Mouse (Mus musculus): ENCODE results near the gene Sprr2h. TPM values are rescaled to one million over a fixed set of nuclear protein-coding genes. Genes with fewer than 3 reads are reported as not detected.

Gene Sprr2h
- total RNA-seq (2015) (not detected in 2 replicates), total RNA-seq (2017) (not detected in 2 replicates)

DNA sequence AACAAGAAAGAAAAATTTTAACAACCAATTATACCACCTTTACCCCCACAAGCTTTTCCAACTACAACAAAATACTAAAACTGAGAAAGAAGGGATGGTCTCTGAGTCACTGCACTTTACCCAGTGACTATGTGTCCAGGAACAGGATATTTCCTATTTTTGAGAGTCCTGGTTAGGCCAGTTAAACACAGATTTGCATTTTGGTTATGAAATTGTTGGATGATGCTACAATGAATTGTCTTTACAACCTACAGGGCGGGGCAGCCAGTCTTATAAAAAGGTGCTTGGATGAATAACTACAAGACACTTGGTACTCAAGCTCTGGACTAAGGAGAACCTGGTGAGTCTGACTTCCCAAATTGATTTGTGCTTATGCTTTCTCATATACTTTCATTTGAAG, at the start of gene Sprr2h:
TSS of gene Sprr2h (plus strand) at position 301 of the 400 bp plus-strand sequence.
- ATAC-seq (ENCODE audit: poor library complexity, severe bottlenecking), result no peak

DNA sequence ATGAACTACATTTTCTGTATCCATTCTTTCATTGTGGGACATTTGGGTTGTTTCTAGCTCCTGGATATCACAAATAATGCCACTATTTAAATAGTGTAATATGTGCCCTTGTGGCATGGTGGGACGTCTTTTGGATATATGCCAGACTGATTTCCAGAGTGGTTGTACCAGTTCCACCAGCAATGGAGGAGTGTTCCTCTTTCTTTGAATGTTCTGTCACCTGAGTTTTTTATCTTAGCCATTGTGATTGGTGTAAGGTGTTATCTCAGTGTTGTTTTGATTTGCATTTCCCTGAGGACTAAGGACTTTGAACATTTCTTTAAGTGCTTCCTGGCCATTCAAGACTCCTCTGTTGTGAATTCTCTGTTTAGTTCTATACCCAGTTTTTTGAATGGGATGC, 49.2 kb upstream of the Sprr2h start:
- no peak for ATAC-seq (ENCODE audit: poor library complexity, severe bottlenecking)

DNA sequence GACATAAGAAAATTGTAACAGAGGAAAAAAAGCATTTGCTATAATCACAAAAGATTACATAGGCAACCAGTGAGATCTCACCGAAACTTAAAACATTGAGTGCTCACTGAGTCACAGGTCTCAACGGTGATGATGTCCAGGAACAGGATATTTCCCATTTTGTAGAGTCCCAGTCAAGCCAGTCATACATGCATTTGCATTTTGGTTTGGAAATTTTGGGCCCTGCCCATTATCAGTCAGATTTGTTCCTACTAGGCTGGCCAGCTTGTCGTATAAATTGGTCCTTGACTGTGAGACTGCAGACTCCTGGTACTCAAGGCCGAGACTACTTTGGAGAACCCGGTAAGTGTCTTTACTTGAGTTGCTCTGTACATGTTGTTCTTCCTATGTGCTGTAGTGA, 46.6 kb upstream of the Sprr2h start, which contains the start of gene Sprr2d:
TSS of gene Sprr2d (plus strand) at position 301 of the 400 bp plus-strand sequence.
- no peak for ATAC-seq (ENCODE audit: poor library complexity, severe bottlenecking)

DNA sequence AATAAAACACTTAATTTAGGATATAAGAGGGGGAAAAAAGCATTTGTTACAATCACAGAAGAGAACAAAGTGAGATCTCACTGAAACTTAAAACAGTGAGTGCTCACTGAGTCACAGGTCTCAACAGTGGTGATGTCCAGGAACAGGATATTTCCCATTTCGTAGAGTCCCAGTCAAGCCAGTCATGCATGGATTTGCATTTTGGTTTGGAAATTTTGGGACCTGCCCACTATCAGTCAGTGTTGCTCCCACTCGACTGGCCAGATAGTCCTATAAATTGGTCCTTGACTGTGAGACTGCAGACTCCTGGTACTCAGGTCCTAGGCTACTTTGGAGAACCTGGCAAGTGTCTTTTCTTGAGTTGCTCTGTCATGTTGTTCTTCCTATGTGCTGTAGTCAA, 33.6 kb upstream of the Sprr2h start, which contains the start of gene Sprr2e:
TSS of gene Sprr2e (plus strand) at position 301 of the 400 bp plus-strand sequence.
- no peak for ATAC-seq (ENCODE audit: poor library complexity, severe bottlenecking)

DNA sequence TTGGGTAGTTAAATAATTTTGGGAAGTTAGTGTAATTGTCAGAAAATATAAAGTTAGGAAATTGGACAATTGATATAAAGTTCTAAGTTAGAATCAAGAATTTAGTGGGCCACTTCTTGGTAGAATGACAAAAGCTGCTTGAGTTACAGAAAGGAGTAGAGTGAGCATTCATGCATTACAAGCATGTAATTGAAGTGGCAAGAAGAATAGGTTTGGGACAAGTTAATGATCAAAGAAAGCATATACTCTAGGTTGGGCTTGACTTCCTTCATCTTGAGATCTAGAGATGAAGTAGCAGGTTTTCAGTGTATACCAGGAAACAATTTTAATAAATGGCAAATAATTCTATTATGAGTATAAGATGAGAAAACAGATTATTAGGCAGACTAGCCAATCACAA, 23.9 kb upstream of the Sprr2h start:
- ATAC-seq (ENCODE audit: poor library complexity, severe bottlenecking), result no peak

DNA sequence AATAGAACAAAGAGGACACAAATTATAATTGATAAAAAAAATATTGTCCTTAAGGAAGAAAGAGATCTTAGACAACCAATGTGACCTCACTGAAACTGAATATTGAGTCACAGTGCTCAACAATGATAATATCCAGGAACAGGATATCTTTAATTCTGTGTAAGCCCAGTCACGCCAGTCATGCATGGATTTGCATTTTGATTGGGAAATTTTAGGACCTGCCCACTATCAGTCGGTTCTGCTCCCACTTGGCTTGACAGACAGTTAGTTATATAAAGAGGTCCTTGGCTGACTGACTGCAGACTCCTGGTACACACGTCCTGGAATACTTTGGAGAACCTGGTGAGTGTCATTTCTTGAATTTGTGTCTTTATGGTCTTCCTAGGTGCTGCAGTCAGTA, 20.6 kb upstream of the Sprr2h start, which contains the start of gene Sprr2f:
TSS of gene Sprr2f (plus strand) at position 301 of the 400 bp plus-strand sequence.
- no peak for ATAC-seq (ENCODE audit: poor library complexity, severe bottlenecking)

DNA sequence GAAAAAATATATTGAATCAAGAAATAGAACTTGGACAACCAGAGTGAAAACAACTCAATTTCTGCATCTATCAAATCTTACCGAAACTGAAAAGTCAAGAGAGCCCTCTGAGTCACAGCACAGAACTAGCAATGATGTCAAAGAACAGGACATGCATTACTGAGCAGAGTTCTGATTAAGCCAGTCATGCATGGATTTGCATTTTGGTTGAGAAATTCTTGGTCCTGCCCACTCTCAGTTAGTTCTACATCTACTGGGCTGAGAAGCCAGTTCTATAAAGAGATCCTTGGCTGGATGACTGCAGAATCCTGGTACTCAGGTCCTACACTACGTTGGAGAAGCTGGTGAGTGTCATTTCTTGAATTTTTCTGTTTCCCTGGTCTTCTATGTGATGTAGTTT, 11.9 kb upstream of the Sprr2h start:
- ATAC-seq (ENCODE audit: poor library complexity, severe bottlenecking), result no peak

DNA sequence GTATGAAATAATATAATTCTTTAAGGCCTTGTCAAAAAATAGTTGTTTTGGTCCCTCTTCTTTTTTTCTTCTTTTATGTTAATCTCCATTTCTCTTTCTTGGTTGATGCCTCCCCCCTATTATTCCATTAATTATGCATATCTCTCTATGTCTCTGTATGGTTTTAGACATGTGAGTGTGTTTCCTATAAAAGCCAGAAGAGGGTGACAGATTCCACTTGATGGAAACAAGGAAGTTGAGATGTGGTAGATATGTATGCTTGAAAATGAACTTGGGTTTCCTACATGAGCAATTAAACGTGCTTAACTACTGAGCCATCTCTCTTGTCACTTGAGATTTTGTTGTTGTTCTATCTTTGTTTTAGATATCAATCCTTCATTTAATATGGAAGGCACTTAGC, 8.8 kb downstream of the Sprr2h start:
- ATAC-seq (ENCODE audit: poor library complexity, severe bottlenecking), result no peak

DNA sequence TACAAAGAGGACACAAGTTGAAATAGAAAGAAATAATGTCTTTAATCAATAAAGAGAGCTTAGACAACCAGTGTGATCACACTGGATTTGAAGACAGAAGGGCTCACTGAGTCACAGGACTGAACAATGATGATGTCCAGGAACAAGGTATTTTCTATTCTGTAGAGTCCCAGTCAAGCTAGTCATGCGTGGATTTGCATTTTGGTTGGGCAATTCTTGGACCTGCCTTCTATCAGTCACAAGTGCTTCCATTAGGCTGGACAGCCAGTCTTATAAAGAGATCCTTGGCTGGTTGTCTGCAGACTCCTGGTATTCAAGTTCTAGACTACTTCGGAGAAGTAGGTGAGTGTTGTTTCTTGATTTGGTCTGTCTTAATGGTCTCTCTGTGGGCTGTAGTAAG, 22.2 kb downstream of the Sprr2h start, which contains the start of gene Sprr2i:
TSS of gene Sprr2i (plus strand) at position 301 of the 400 bp plus-strand sequence.
- ATAC-seq (ENCODE audit: poor library complexity, severe bottlenecking), result no peak

DNA sequence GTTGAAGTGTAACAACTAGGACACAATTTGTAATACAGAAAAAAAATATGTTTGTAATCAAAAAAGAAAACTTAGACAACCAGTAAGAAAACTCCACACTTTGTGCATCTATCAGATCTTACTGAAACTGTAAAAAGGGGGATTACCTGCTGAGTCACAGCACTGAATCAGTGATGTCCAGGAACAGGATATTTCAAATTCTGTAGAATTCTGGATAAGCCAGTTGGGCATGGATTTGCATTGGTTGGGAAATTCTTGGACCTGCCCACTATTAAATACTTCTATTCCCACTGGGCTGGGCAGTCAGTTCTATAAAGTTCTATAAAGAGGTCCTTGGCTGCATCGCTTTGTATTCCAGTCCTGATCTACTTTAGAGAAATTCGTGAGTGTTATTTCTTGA, 32.3 kb downstream of the Sprr2h start, which contains the start of gene Sprr2j-ps:
TSS of gene Sprr2j-ps (plus strand) at position 301 of the 400 bp plus-strand sequence.
- ATAC-seq (ENCODE audit: poor library complexity, severe bottlenecking), result no peak

DNA sequence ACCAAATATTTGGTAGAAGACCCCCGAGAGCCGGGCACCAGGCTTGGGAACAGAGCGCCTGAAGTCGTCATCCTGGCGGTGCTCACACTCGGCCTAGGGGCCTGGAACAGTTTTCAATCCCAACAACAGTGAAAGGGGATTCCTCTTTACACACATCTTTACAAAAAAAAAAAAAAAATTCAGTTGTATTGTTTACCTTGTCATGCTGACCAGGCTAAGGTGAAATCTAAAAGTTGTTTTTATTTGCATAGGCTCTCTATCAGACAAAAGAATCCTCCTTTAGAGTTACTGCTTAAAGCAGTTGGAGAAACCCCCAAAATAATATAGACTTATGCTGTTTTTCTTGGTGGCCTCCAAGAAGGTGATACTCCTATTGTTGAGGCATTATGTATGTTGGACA, 43.8 kb downstream of the Sprr2h start, which contains the start of gene Gm9774:
TSS of gene Gm9774 (minus strand) at position 101 of the 400 bp plus-strand sequence.
- no peak for ATAC-seq (ENCODE audit: poor library complexity, severe bottlenecking)

DNA sequence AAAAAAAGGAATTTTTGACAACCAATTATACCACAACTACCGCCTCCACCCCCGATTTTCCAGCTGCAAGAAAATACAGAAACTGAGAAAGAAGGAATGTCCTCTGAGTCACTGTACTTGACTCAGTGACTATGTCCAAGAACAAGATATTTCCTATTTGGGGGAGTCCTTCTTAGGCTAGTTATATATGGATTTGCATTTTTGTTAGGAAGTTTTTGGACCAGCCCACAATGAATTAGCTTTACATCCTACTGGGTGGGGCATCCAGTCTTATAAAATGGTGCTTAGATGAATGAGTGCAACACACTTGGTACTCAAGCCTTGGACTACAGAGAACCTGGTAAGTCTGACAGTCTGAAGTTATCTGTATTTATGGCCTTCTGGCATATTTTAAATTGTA, 46.8 kb downstream of the Sprr2h start, which contains the start of gene Sprr2k:
TSS of gene Sprr2k (plus strand) at position 301 of the 400 bp plus-strand sequence.
- ATAC-seq (ENCODE audit: poor library complexity, severe bottlenecking), result no peak

Other genes with a start within 250 kb of the Sprr2h start
- not detected in 2 replicates for gene Lelp1, start 242.9 kb upstream of the Sprr2h start, total RNA-seq (2015)
- not detected in 2 replicates for gene Lelp1, start 242.9 kb upstream of the Sprr2h start, total RNA-seq (2017)
- gene Sprr2a1, start 169.9 kb upstream of the Sprr2h start, total RNA-seq (2015), result not detected in 2 replicates
- not detected in 2 replicates for gene Sprr2a1, start 169.9 kb upstream of the Sprr2h start, total RNA-seq (2017)
- gene Sprr2a2, start 169.8 kb upstream of the Sprr2h start, total RNA-seq (2015), result not detected in 2 replicates
- not detected in 2 replicates for gene Sprr2a2, start 169.8 kb upstream of the Sprr2h start, total RNA-seq (2017)
- gene Sprr2a3, start 100.3 kb upstream of the Sprr2h start, total RNA-seq (2015), result not detected in 2 replicates
- not detected in 2 replicates for gene Sprr2a3, start 100.3 kb upstream of the Sprr2h start, total RNA-seq (2017)
- not detected in 2 replicates for gene Sprr2b, start 69.1 kb upstream of the Sprr2h start, total RNA-seq (2015)
- gene Sprr2b, start 69.1 kb upstream of the Sprr2h start, total RNA-seq (2017), result not detected in 2 replicates
- not detected in 2 replicates for gene Sprr2d, start 46.5 kb upstream of the Sprr2h start, total RNA-seq (2015)
- not detected in 2 replicates for gene Sprr2d, start 46.5 kb upstream of the Sprr2h start, total RNA-seq (2017)
- gene Sprr2e, start 33.5 kb upstream of the Sprr2h start, total RNA-seq (2015), result not detected in 2 replicates
- not detected in 2 replicates for gene Sprr2e, start 33.5 kb upstream of the Sprr2h start, total RNA-seq (2017)
- not detected in 2 replicates for gene Sprr2f, start 20.5 kb upstream of the Sprr2h start, total RNA-seq (2015)
- gene Sprr2f, start 20.5 kb upstream of the Sprr2h start, total RNA-seq (2017), result not detected in 2 replicates
- not detected in 2 replicates for gene Sprr2i, start 22.3 kb downstream of the Sprr2h start, total RNA-seq (2015)
- not detected in 2 replicates for gene Sprr2i, start 22.3 kb downstream of the Sprr2h start, total RNA-seq (2017)
- gene Sprr2j-ps, start 32.4 kb downstream of the Sprr2h start, total RNA-seq (2015), result not detected in 2 replicates
- gene Sprr2j-ps, start 32.4 kb downstream of the Sprr2h start, total RNA-seq (2017), result not detected in 2 replicates
- 7.0 and 7.4 TPM in 2 replicates for gene Gm9774, start 43.7 kb downstream of the Sprr2h start, total RNA-seq (2015)
- gene Gm9774, start 43.7 kb downstream of the Sprr2h start, total RNA-seq (2017), result 1.1 and 2.3 TPM in 2 replicates
- not detected in 2 replicates for gene Sprr2k, start 46.9 kb downstream of the Sprr2h start, total RNA-seq (2015)
- not detected in 2 replicates for gene Sprr2k, start 46.9 kb downstream of the Sprr2h start, total RNA-seq (2017)
- not detected in 2 replicates for gene Sprr1b, start 53.1 kb downstream of the Sprr2h start, total RNA-seq (2015)
- not detected in 2 replicates for gene Sprr1b, start 53.1 kb downstream of the Sprr2h start, total RNA-seq (2017)
- gene Sprr3, start 73.0 kb downstream of the Sprr2h start, total RNA-seq (2015), result not detected in 2 replicates
- gene Sprr3, start 73.0 kb downstream of the Sprr2h start, total RNA-seq (2017), result not detected in 2 replicates
- gene Sprr1a, start 100.2 kb downstream of the Sprr2h start, total RNA-seq (2015), result not detected in 2 replicates
- not detected in 2 replicates for gene Sprr1a, start 100.2 kb downstream of the Sprr2h start, total RNA-seq (2017)
- not detected in 2 replicates for gene Sprr4, start 114.8 kb downstream of the Sprr2h start, total RNA-seq (2015)
- not detected in 2 replicates for gene Sprr4, start 114.8 kb downstream of the Sprr2h start, total RNA-seq (2017)
- not detected in 2 replicates for gene 2310046K23Rik, start 148.8 kb downstream of the Sprr2h start, total RNA-seq (2015)
- not detected in 2 replicates for gene 2310046K23Rik, start 148.8 kb downstream of the Sprr2h start, total RNA-seq (2017)
- gene Ivl, start 188.1 kb downstream of the Sprr2h start, total RNA-seq (2015), result 0.18 TPM in 1 of 2 replicates, not detected in the other
- gene Ivl, start 188.1 kb downstream of the Sprr2h start, total RNA-seq (2017), result not detected in 2 replicates
- not detected in 2 replicates for gene Smcp, start 203.3 kb downstream of the Sprr2h start, total RNA-seq (2015)
- gene Smcp, start 203.3 kb downstream of the Sprr2h start, total RNA-seq (2017), result not detected in 2 replicates
- not detected in 2 replicates for gene 2210017I01Rik, start 221.8 kb downstream of the Sprr2h start, total RNA-seq (2015)
- not detected in 2 replicates for gene 2210017I01Rik, start 221.8 kb downstream of the Sprr2h start, total RNA-seq (2017)
- gene Lce6a, start 236.0 kb downstream of the Sprr2h start, total RNA-seq (2015), result not detected in 2 replicates
- gene Lce6a, start 236.0 kb downstream of the Sprr2h start, total RNA-seq (2017), result not detected in 2 replicates

All from megakaryocyte, adult 5-6 weeks (primary cell).